Mouse (Mus musculus): ENCODE measurements around the gene Swi5. TPM values are rescaled to one million over a fixed set of nuclear protein-coding genes. Genes with fewer than 3 reads are reported as not detected.

Gene Swi5
- polyA plus RNA-seq, 1 experiment: 248 TPM

Other genes with a start within 250 kb of the Swi5 start
- 0.48 and 0.74 TPM in 2 replicates for gene Fam78a, start 203.2 kb downstream of the Swi5 start, polyA plus RNA-seq (2012; rRNA removed)
- gene Plpp7, start 192.5 kb downstream of the Swi5 start, polyA plus RNA-seq (2012; rRNA removed): 4.9 and 5.3 TPM in 2 replicates
- 34.1 and 53.6 TPM in 2 replicates for gene Prrc2b, start 137.0 kb downstream of the Swi5 start, polyA plus RNA-seq (2012; rRNA removed)
- 14.8 and 16.3 TPM in 2 replicates for gene Pomt1, start 51.5 kb downstream of the Swi5 start, polyA plus RNA-seq (2012; rRNA removed)
- gene Uck1, start 27.9 kb downstream of the Swi5 start, polyA plus RNA-seq (2012; rRNA removed): 54.3 and 70.5 TPM in 2 replicates
- 50.8 and 55.4 TPM in 2 replicates for gene Golga2, start 691 bp downstream of the Swi5 start, polyA plus RNA-seq (2012; rRNA removed)
- gene Ciz1, start 64.3 kb upstream of the Swi5 start, polyA plus RNA-seq (2012; rRNA removed): 120 and 125 TPM in 2 replicates
- gene Dnm1, start 65.3 kb upstream of the Swi5 start, polyA plus RNA-seq (2012; rRNA removed): 99.6 and 113 TPM in 2 replicates
- gene 1110008P14Rik, start 93.9 kb upstream of the Swi5 start, polyA plus RNA-seq (2012; rRNA removed): 101 and 129 TPM in 2 replicates
- gene Lcn2, start 100.2 kb upstream of the Swi5 start, polyA plus RNA-seq (2012; rRNA removed): 3.0 and 3.2 TPM in 2 replicates
- 26.0 and 32.5 TPM in 2 replicates for gene Ptges2, start 107.8 kb upstream of the Swi5 start, polyA plus RNA-seq (2012; rRNA removed)
- 4.5 and 4.7 TPM in 2 replicates for gene Naif1, start 162.4 kb upstream of the Swi5 start, polyA plus RNA-seq (2012; rRNA removed)
- gene Slc25a25, start 163.4 kb upstream of the Swi5 start, polyA plus RNA-seq (2012; rRNA removed): 14.7 and 18.8 TPM in 2 replicates
- gene Fam102a, start 247.3 kb upstream of the Swi5 start, polyA plus RNA-seq (2012; rRNA removed): 17.1 and 25.9 TPM in 2 replicates

All from urinary bladder, adult 2 months (tissue).